Mouse (Mus musculus): ENCODE measurements around the gene Fuk. TPM values are rescaled to one million over a fixed set of nuclear protein-coding genes. Genes with fewer than 3 reads are reported as not detected.
"Not testable (repeated sequence)": the region's sequence is repeated elsewhere in the genome, so short reads cannot be mapped to it uniquely, and the experiment has no call there.

Fuk gene
- polyA plus RNA-seq, 2 experiments, result 10.4 to 16.2 TPM

DNA sequence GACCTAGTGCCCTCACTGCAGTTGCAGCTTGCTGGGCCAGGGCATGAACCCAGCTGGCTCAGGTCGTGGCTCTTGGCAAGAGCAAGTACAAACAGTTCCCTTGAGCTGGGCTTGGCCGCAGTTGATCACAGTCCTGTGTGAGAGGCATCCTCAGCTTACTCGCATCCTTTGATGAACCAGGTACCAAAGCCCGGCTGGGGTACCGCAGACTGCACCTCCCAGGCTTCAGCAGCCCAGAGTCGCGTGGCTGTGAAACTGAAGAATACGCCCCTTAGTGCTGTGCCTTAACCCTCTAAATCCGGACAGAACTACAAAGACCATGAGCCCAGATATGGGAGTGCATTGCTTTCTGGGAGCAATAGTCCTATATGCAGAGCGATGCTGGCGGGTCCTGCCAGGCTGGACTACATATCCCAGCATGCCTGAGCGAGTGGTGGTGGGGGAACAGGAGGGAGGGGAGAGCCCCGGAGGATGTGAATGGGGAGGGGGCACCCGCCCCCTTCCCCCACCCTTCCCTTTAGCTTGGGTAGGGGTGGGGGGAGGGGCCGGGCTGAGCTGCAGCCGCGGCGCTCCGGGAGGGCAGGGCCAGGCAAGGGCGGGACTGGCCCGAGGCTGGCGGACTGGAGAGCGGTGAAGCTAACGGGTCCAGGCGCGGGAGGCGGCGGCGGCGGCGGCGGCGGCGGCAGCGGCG lies 17.2 kb upstream of the Fuk start, which contains the start of gene St3gal2:
Gene St3gal2 (plus strand): TSS at position 582 of the 691 bp plus-strand sequence.
- WGBS, result 2% methylated on average over 17 of the region's 36 CpGs
- 0 out of 2 replicates have a peak, but pooled peaks have one; percentile 30 for TF ChIP-seq POLR2A (IDR thresholded peaks at IDR 0.05; ENCODE audit: borderline replicate concordance, extremely low read depth, insufficient read depth, insufficient read length)
- Histone ChIP-seq H3K27ac (replicated peaks; ENCODE audit: low read depth, low read length) (peak within 1 kb of the TSS; percentile 80), H3K27me3 (ENCODE audit: control insufficient read depth, insufficient read depth, low read length) (no peaks in the 10 kb centered on the region), H3K4me2 (replicated peaks; ENCODE audit: low read depth, low read length, severe bottlenecking) (peak within 1 kb of the TSS; percentile 90), H3K9me3 (ENCODE audit: control insufficient read depth, low read length) (no peaks in the 10 kb centered on the region), H3K9ac (ENCODE audit: low read depth, low read length, severe bottlenecking) (peak within 1 kb of the TSS; percentile 88), H3K4me3 (replicated peaks; ENCODE audit: low read length) (peak within 1 kb of the TSS; percentile 86), H3K36me3 (ENCODE audit: control insufficient read depth, insufficient read depth, low read length) (peaks cover 4% of the 10 kb centered on the region; the same call in 1 of the 2 replicates), H3K4me1 (ENCODE audit: control insufficient read depth, insufficient read depth, low read length) (peaks cover 17% of the 10 kb centered on the region)
- DNase-seq (ENCODE audit: low spot score) (peak; percentile 97), ATAC-seq (ENCODE audit: low FRiP score, low read depth) (peak; percentile 98)

DNA sequence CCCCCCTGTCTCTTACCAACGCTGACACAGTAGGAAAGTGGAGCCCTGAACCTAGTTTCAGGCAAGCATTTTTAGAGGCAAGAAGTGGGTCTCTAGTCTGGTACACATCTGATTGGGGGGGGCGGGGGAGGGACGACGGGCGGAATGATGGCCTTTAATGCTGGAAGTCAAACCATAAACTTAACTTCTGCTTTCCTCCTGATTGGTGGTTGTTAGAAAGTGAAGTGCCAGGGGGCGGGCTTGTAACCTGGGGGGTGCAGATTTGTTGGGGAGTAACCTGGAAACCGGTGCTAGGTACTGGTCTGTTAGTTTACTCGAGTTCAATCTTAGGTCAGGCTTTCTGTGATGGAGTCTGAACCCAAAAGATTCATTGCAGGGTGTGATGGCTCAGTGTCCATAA lies 16.2 kb upstream of the Fuk start:
- Histone ChIP-seq H3K27me3 (ENCODE audit: control insufficient read depth, insufficient read depth, low read length) (no peaks in the 10 kb centered on the region), H3K27ac (replicated peaks; ENCODE audit: low read depth, low read length) (no peak overlapping the region), H3K9me3 (ENCODE audit: control insufficient read depth, low read length) (no peaks in the 10 kb centered on the region), H3K36me3 (ENCODE audit: control insufficient read depth, insufficient read depth, low read length) (no peaks in the 10 kb centered on the region), H3K4me3 (replicated peaks; ENCODE audit: low read length) (no peak overlapping the region), H3K9ac (ENCODE audit: low read depth, low read length, severe bottlenecking) (no peak overlapping the region), H3K4me1 (ENCODE audit: control insufficient read depth, insufficient read depth, low read length) (peaks cover 17% of the 10 kb centered on the region), H3K4me2 (replicated peaks; ENCODE audit: low read depth, low read length, severe bottlenecking) (no peak overlapping the region)
- ATAC-seq (ENCODE audit: low FRiP score, low read depth) (no peak), DNase-seq (ENCODE audit: low spot score) (no peak)
- WGBS, result 48% methylated on average over 8 of the region's 8 CpGs
- TF ChIP-seq POLR2A (IDR thresholded peaks at IDR 0.05; ENCODE audit: borderline replicate concordance, extremely low read depth, insufficient read depth, insufficient read length), result no peak

DNA sequence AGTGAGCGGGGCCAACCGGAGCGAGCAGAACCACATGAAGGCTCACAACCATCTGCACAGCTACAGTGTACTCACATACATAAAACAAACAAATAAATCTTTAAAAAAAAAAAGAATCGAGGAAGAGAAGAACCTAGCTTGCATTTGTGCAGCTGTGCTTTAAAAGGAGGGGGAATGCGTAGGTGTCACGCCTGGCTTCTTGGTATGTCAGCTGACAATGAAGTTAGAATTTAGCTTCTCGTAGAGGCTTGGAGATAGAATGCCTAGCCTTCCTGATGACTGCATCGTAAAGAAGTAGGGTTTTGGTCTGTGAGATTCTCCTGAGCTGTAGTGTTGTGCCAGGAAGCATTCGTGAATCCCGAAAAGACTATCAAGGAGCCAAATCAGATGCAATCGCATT lies 15.7 kb upstream of the Fuk start:
- no peaks in the 10 kb centered on the region for H3K9me3 ChIP-seq (ENCODE audit: control insufficient read depth, low read length)
- H3K4me1 ChIP-seq (ENCODE audit: control insufficient read depth, insufficient read depth, low read length), result peaks cover 17% of the 10 kb centered on the region
- ATAC-seq (ENCODE audit: low FRiP score, low read depth) (no peak), DNase-seq (ENCODE audit: low spot score) (no peak)
- WGBS, result 79% methylated on average over 11 of the region's 11 CpGs
- H3K4me3 ChIP-seq (replicated peaks; ENCODE audit: low read length), result no peak overlapping the region
- no peak overlapping the region for H3K27ac ChIP-seq (replicated peaks; ENCODE audit: low read depth, low read length)
- no peaks in the 10 kb centered on the region for H3K36me3 ChIP-seq (ENCODE audit: control insufficient read depth, insufficient read depth, low read length)
- no peaks in the 10 kb centered on the region for H3K27me3 ChIP-seq (ENCODE audit: control insufficient read depth, insufficient read depth, low read length)
- no peak overlapping the region for H3K4me2 ChIP-seq (replicated peaks; ENCODE audit: low read depth, low read length, severe bottlenecking)
- TF ChIP-seq POLR2A (IDR thresholded peaks at IDR 0.05; ENCODE audit: borderline replicate concordance, extremely low read depth, insufficient read depth, insufficient read length), result no peak
- H3K9ac ChIP-seq (ENCODE audit: low read depth, low read length, severe bottlenecking), result no peak overlapping the region

DNA sequence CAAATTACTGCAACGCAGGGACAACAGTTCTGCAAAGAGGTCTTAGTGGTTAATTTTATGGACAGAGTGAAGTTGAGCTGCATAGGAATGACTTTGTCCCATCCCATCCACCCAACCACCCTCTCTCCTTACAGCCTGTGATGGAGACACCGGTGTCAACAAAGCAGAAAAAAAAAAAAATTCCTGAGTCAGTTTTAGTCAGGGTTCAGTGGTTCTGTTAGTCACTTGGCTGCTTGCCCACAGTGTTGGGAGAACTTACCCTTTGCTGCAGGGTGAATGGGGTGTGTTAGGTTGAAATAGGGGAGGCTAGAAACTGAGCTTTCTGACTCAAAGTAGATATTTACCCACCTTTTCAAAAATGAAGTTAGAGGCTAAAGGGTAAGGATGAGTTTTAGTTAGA lies 15.1 kb upstream of the Fuk start:
- H3K4me2 ChIP-seq (replicated peaks; ENCODE audit: low read depth, low read length, severe bottlenecking), result no peak overlapping the region
- H3K27ac ChIP-seq (replicated peaks; ENCODE audit: low read depth, low read length), result no peak overlapping the region
- TF ChIP-seq POLR2A (IDR thresholded peaks at IDR 0.05; ENCODE audit: borderline replicate concordance, extremely low read depth, insufficient read depth, insufficient read length), result no peak

DNA sequence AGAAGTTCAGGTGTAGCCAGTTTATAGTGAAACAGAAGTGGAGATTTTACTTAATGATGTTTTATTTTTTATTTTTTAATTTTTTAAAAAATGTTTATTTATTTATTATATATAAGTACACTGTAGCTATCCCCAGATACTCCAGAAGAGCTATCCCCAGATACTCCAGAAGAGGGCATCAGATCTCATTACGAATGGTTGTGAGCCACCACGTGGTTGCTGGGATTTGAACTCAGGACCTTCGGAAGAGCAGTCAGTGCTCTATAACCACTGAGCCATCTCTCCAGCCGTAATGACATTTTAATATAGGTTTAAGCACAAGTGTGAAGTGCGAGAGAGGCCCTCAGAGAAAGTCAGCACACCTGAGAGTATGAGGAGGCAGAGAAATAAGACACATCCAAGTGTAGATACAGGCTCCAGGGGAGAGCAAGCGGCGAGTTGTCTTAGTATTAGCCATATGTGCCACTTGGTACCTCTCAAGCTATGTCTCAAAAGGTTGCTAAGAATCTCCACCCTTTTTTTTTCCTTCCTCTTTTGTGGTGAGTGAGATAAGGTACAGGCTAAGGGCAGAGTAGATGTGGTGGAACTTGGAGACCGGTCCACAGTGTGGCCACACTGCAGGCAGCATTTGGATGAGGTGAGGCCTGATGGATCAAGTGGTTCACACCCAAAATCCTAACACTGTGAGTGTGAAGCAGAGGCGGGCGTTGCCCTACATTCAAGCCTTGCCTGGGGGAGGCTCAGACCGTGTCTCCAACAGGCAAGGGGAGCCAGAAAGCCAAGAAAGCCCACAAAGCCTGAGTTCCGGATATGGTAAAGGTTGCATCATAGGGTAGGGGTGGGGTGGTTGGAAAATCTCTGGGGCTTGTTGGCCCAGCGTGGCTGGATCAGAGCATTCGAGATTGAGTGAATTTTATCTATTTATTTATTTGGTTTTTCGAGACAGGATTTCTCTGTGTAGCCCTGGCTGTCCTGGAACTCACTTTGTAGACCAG lies 9.6 kb upstream of the Fuk start:
- ATAC-seq (ENCODE audit: low FRiP score, low read depth), result no peak
- DNase-seq (ENCODE audit: low spot score), result no peak
- TF ChIP-seq POLR2A (IDR thresholded peaks at IDR 0.05; ENCODE audit: borderline replicate concordance, extremely low read depth, insufficient read depth, insufficient read length), result no peak
- WGBS, result 82% methylated on average over 15 of the region's 15 CpGs
- Histone ChIP-seq H3K27ac (replicated peaks; ENCODE audit: low read depth, low read length) (no peak overlapping the region), H3K9ac (ENCODE audit: low read depth, low read length, severe bottlenecking) (no peak overlapping the region), H3K4me2 (replicated peaks; ENCODE audit: low read depth, low read length, severe bottlenecking) (no peak overlapping the region), H3K9me3 (ENCODE audit: control insufficient read depth, low read length) (no peaks in the 10 kb centered on the region), H3K4me3 (replicated peaks; ENCODE audit: low read length) (no peak overlapping the region), H3K4me1 (ENCODE audit: control insufficient read depth, insufficient read depth, low read length) (no peaks in the 10 kb centered on the region), H3K27me3 (ENCODE audit: control insufficient read depth, insufficient read depth, low read length) (no peaks in the 10 kb centered on the region), H3K36me3 (ENCODE audit: control insufficient read depth, insufficient read depth, low read length) (no peaks in the 10 kb centered on the region)

More for the DNA sequence above, 15.1 kb upstream of the Fuk start:
- no peaks in the 10 kb centered on the region for H3K36me3 ChIP-seq (ENCODE audit: control insufficient read depth, insufficient read depth, low read length)
- no peaks in the 10 kb centered on the region for H3K27me3 ChIP-seq (ENCODE audit: control insufficient read depth, insufficient read depth, low read length)
- ATAC-seq (ENCODE audit: low FRiP score, low read depth), result no peak
- no peak overlapping the region for H3K9ac ChIP-seq (ENCODE audit: low read depth, low read length, severe bottlenecking)
- no peaks in the 10 kb centered on the region for H3K9me3 ChIP-seq (ENCODE audit: control insufficient read depth, low read length)
- peak; percentile 35 for DNase-seq (ENCODE audit: low spot score)
- H3K4me1 ChIP-seq (ENCODE audit: control insufficient read depth, insufficient read depth, low read length), result peaks cover 17% of the 10 kb centered on the region
- 74% methylated on average over 2 of the region's 2 CpGs for WGBS
- H3K4me3 ChIP-seq (replicated peaks; ENCODE audit: low read length), result no peak overlapping the region

DNA sequence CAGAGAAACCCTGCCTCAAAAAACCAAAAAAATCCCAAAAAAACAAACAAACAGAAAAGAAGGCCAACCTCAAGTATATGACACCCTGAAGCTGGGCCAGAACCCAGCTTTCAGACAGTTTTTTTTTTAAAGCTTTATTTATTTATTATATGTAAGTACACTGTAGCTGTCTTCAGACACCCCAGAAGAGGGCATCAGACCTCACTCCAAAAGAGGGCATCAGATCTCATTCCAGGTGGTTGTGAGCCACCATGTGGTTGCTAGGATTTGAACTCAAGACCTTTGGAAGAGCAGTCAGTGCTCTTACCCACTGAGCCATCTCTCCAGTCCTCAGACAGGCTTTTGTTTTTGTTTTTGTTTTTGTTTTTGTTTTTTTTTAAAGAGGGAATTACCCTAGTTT lies 7.6 kb upstream of the Fuk start:
- H3K36me3 ChIP-seq (ENCODE audit: control insufficient read depth, insufficient read depth, low read length); H3K4me3 ChIP-seq (replicated peaks; ENCODE audit: low read length); H3K4me2 ChIP-seq (replicated peaks; ENCODE audit: low read depth, low read length, severe bottlenecking); H3K9ac ChIP-seq (ENCODE audit: low read depth, low read length, severe bottlenecking); H3K27ac ChIP-seq (replicated peaks; ENCODE audit: low read depth, low read length); H3K4me1 ChIP-seq (ENCODE audit: control insufficient read depth, insufficient read depth, low read length); H3K9me3 ChIP-seq (ENCODE audit: control insufficient read depth, low read length); ATAC-seq (ENCODE audit: low FRiP score, low read depth); DNase-seq (ENCODE audit: low spot score); H3K27me3 ChIP-seq (ENCODE audit: control insufficient read depth, insufficient read depth, low read length): not testable (repeated sequence)
